Mouse (Mus musculus) cerebellum, adult 8-10 months (tissue): Measurements from ENCODE around the gene Thap3.
"Not testable (repeated sequence)": the region's sequence is repeated elsewhere in the genome, so short reads cannot be mapped to it uniquely, and the experiment has no call there.

Experiments
- DNase-seq: peaks from one replicate; pipeline ENCODE4 v3.0.0; 2022

The Thap3 gene

DNA sequence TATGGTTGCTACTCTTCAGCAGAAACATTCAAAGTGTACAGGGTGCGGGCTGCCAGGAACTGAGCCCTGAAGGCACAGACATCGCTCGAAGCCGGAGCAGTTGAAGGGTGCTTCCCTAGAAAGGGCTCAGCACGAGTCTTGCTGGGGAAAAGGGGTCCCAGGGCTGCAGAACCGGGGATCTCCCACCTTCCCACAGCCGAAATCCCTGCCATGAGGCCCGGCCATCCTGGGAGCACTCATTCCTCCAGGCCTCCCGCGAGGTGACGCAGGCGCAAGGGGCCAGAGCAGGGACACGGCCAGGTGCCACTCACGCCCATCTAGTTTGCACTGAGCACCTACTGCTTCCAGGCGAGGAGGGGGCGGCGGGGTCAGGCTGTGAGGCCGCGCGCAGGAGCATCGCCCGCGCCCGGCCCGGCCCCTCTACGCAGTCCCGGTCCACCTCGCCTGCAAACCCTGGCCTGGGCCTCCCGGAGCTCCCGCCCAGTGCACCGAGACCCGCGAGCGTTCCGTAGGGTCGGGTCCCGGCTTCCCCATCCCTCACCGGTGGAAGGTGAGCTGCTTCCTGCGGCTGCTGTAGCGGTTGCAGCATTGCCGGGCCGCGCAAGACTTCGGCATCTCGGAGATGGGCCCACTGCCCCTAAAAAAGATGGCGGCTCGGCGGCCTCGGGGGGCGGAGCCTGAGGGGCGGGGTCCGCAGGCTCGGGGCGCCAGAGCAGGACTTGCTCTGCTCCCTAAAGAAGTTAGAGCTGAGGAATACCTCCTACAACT, at the start of gene Thap3:
Thap3 (minus strand) TSS at position 656 of the 768 bp plus-strand sequence.
- DNase-seq = peak; percentile 81

DNA sequence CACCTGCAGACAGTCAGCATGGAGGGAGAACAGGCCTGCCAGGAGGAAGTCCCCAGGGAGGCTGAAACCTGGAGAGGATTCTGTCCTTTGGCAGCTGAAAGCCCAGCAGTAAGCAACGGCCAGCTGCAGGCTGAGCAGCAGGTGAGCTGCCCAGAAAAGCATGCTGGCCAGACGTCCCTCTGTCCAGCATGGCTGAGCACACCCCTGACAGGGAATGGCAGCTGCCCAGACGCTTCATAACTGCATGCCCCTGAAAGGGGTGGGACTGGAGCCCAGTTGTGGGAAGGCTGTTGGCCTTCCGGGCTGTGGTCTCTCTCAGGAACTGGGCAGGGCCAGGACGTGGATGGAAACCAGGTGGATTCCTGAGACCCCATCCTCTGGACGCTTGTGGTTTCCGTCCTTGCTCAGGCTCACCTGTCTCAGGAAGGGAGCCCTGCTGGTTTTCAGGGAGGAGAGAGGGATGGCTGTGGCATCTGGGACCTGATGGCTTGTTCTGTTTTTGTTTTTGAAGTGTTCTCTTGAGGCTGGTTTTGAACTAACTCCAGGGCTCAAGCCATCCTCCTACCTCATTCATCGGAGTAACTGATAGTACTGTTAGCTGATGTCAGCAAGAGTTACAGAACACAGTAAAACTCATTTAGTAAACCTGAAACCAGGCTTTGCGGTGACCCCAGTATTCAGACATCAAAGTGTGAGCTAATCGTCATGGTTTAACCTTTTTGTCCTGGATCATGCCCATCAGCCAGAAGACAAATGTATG, 49.6 kb upstream of the Thap3 start, which contains the start of gene Tas1r1:
Tas1r1 (minus strand) TSS at position 344 of the 760 bp plus-strand sequence.
- DNase-seq = no peak

DNA sequence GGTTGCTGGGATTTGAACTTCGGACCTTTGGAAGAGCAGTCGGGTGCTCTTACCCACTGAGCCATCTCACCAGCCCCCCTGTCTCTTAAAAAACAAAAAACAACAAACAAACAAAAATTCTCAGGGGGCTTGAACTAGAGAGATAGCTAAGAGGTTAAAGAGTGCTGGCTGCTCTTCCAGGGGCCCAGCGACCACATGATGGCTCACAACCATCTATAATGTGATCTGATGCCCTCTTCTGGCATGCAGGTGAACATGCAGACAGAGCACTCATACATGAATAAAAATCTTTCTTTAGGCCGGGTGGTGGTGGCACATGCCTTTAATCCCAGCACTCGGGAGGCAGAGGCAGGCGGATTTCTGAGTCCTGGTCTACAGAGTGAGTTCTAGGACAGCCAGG, 47.7 kb upstream of the Thap3 start:
- DNase-seq = not testable (repeated sequence)

DNA sequence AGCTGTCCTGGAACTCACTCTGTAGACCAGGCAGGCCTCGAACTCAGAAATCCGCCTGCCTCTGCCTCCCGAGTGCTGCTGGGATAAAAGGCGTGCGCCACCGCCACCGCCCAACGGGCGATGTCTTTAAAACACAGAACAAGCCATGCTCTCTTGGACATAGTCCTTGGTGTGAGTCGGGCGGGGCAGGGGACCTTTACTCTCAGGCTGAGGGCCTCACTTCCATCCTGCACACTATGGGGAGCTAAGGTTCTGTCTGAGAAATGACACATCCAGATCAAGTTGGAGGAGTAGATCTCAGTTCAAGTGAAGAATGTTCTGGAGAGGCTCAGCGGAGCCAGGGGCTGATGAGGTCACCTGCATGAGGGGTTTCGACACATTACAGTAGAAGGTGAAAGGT, 44.1 kb upstream of the Thap3 start:
- no peak for DNase-seq

DNA sequence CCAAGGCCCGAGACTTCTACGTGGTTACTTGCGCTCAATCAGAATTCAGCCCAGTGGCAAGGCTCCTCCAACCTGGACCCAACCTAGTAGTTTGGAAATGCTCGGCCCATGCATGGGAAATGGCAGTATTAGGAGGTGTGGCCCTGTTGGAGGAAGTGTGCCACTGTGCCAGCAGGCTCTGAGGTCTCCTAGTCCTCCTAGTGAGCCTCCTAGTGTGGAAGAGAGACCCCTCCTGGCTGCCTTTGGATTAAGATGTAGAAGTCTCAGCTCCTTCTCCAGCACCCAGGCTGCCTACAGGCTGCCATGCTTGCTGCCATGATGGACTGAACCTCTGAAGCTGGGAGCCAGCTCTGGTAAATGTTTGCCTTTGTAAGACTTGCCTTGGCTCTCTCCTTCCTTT, 41.2 kb upstream of the Thap3 start:
- DNase-seq = no peak

DNA sequence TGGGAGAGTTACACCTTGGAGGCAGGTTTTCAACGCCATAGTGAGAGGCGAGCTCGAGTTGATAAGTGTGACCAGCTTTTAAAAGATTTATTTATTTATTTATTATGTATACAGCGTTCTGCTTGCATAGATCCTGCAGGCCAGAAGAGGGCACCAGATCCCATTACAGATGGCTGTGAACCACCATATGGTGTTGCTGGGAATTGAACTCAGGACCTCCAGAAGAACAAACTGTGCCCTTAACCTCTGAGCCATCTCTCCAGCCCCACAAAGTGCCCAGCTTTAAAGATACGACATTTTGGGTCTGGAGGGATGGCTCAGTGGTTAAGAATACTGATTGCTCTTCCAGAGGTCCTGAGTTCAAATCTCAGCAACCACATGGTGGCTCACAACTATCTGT, 40.3 kb upstream of the Thap3 start:
- DNase-seq = no peak

DNA sequence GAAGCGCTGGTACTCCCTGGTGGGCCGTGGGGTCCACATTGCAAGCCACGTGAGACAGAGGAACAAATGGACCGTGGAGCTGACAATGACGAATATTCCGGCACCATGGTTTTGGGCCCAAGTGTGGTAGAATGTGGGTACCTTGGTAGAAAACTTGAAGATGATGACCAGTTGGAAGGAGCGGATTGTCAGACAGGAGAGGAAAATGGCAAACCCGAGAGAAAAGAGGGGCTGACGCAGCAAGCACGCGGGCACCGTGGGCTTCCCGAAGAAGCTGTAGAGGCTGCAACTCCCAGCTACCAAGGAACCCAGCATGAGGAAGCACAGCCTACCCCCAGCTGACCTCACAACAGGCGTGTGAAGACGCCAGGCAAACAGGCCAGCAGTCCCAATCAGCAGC, 39.7 kb upstream of the Thap3 start:
- no peak for DNase-seq

DNA sequence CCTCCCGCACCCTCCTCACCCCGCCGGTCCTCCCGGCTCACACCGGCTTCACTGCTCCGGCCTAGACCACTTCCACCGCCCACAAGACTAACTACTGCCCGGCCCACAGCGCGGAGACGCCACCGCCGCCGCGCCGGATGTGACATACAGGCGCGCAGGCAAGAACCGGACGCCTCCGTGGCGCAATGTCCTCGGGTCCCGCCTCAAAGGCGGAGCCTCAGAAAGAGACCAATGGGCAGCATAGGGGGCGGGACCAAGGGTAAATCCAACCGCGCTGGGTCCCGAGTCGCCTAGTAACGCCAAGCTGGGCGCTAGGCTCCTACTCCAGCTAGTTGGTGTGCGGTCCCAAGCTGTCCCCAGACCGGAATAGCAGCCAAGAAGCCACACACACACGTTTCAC, 38.7 kb upstream of the Thap3 start, which contains the start of gene Zbtb48:
Zbtb48 (minus strand) TSS at position 148 of the 400 bp plus-strand sequence.
- DNase-seq = peak; percentile 96

DNA sequence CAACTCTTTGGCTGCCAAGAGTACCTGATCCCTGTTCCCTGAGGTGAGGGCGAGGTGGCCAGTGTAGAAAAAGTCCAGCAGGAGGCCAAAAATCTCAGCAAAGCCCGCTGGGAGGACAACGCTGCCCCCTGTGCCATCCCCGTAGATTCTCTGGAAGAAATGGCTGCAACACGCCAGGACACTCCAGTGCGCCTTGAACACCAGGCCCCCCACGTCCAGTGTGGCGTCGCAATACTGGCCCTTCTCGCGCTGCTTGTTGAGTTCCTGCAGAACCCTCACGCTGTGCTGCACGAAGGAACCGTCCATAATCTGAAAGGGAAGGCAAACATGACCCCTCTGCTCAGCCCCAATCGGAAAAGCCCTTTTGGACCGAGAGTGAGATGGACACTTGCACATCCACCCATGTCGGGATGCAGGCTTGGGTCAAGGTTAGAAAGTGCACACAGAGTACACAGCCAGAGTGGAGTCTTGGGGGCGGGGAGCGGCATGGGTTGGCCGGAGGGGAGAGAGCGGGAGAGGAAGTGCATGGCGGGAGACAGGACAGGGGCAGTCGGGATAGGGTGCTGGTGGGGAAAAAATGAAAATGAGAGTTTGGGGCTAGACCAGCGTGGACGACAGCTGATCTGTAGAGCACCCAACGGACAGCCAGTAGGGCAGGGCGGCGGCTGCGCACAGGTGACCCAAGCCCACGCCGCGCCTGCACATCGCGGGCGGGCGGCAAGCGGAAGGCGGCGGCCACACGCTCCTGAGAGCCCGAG, 38.1 kb upstream of the Thap3 start:
- no peak for DNase-seq

DNA sequence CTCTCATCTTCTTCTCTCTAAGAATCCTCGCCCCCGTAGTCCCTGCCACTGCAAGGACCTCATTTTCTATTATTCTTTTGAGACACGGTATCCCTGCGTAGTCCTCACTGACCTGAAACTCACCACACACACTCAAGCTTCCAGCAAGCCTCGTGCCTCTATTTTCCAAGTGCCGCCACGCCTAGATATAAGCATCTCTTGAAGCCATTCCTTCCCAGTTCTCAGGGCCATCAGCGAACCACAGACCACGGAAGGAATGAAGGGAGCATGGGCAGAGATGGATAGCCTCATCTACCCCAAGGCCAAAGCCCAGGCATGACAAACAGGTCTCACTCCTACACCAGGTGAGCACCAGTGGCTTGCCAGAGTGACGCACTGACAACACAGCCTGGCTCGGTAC, 35.7 kb upstream of the Thap3 start:
- no peak for DNase-seq

DNA sequence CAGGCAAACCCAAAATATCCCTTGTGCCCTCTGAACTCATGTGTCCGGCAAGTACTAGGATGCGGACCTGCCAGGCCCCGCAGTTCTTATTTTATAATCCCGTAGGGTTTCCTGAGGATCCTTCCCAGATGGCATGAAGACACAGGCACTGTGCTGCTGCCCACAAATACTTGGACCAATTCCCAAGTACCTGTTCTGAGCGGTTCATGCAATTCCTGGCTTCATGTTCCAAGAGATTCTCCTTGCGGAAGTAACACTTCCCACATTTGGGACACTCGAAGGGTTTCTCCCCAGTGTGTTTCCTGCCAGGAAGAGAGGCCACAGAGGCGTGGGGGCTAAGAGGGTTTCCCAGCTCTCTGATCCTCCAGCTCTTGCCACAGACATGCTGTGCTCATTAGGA, 33.7 kb upstream of the Thap3 start:
- DNase-seq = no peak

DNA sequence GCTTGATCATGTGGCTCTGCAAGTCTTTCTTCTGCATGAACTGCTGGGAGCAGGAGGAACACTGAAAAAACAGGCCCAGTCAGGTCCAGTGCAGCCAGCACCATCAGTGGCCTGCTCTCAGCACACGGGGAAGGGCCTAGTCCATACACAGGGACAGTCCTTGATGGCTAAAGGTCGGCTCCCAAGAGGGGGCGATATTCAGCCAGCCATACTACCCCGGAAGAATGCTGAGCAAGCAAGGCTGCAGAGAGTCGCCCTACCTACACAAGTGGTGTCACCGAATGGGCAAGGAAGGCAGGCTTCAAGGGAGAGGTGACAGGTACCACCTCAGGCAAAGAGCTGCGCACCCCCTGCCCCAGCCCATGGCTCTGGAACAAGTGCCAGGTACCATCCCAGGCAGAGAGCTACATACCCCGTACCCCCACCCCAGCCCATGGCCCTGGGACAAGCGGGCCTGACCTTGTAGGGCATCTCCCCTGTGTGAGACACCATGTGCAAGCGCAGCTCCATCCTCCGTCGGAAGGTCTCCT, 32.8 kb upstream of the Thap3 start:
- no peak for DNase-seq

DNA sequence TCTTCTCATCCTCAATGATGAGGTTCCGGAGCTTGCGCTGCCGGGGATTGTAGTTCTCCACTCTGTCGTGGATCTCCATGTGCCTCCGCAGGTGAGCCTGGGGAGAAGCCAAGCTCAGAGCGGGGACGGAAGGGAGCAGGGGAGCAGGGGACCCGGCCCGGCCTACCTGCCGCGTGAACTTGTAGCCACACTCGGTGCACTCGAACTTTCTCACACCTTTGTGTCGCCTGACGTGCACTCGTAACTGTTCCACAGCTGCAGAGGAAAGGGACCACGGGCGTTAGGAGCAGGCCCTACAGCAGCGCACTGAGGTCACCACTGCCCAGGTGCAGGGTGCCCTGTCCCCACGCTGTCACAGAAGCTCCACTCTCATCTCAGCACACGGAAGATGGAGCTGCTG, 31.2 kb upstream of the Thap3 start:
- DNase-seq = no peak

DNA sequence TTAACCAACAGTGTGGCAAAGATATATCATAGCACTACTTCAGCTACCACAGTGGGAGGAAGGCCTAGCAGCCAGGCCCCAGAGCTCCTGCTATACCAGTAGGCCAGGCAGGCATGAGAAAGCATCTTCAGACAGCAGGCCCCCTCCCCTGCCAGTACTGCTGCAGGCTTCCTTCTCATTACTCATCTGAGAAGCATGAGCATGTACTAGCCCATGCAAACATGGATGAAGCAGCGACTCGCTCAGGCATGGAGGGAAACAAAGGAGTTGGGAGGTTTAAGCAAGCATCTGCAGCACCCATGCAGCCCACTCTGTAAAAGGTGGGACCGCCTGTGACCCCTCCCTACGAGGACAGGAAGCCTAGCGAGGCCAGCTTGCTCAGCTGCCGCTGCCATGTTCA, 30.3 kb upstream of the Thap3 start:
- no peak for DNase-seq

DNA sequence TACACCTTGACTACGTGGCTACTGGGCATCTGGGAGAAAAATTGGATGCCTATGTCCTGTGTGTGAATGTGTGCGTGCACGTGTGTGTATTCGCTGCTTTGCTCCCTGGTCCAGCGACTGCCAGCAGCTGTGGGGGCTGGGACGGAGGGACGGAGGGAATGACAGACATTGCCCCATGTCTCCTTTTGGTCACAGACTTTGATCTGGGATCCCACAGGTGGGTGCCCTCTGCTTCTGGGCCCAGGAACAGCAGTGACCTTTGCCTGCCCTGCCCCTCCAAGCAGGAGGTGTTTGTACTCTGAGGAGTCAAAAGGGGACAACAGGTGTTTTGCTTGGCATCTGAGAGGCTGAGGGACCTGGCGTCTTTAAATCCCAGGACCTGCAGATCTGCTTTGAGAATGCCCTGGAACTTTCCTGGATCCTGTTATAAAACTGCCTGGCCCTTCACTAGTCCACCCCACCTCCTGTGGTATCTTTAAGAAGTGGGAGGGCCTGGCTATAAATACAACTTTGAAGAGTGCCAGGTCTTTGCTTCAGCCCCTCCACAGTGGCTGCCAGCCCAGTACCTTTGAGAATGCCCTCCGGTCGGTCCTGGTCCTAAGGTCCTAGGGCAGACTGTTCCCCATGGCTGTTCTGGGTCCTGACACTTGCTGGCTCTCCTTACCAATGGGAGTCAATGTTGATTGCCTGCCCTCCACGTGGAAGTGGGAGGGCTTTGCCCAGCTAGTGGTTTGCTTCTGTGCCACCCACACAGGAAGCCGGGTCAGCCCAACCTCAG, 24.4 kb upstream of the Thap3 start:
- no peak for DNase-seq

DNA sequence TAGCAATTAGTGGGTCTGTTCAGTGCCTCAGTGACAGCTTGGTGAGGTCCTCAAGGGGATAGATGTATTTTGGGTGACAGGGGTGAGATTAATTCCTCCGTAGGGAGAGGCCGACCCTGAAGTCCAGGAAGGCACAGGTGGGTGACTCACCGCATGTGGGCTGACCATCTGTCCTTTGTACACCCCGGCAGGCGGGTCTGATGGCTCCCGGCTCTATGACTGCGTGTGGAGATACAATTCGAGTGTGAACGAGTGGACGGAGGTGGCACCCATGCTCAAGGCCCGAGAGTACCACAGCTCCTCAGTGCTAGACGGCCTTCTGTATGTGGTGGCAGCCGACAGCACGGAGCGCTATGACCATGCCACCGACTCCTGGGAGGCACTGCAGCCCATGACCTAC, 23.3 kb upstream of the Thap3 start:
- DNase-seq = no peak

DNA sequence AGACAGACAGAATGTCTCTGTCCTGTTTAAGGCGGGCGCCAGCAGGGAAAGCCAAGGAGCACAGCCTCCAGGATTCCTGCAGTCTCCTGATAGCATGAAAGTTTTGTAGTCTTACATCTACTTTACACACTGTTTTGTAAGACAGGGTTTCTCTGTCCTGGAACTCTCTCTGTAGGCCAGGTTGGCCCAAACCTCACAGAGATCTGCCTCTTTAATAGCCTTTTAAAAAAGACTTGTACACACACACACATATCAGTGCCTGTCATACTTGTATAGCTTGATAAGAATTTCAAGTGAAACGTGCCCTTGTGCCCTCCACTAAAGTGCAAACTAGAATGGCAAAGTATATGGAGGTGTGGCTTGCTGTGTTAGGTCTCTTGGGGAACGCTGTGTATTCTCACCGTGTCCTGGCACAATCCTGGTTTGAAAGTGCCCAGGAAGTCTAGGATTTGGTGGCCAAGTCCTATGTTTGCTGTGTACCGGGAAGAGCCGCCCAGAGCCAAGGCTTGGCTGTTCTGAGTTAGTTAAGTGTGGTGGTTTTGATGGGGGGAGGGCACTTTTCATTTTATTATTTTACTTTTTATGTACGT, 22.5 kb upstream of the Thap3 start:
- no peak for DNase-seq

DNA sequence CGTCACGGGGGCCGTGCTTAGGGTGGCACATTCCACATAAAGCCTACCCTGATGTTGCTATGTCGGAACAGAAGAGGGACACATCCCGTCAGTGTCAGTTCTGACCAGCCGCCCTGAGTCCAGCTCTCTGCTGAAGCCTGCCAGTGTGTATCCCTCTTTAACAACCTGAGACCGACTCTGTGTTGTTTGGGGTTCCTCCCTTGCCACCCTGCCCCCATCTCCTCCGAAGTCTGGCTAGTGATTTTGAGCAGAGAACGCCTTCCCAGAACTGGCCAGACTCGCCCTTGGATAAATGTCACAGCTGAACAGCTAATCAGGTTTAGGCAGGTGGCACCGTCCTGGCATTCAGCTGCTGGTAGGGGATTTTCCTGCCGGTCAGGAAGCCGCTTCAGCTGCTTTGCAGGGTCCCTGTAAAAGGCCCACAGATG, 21.9 kb upstream of the Thap3 start:
- no peak for DNase-seq

DNA sequence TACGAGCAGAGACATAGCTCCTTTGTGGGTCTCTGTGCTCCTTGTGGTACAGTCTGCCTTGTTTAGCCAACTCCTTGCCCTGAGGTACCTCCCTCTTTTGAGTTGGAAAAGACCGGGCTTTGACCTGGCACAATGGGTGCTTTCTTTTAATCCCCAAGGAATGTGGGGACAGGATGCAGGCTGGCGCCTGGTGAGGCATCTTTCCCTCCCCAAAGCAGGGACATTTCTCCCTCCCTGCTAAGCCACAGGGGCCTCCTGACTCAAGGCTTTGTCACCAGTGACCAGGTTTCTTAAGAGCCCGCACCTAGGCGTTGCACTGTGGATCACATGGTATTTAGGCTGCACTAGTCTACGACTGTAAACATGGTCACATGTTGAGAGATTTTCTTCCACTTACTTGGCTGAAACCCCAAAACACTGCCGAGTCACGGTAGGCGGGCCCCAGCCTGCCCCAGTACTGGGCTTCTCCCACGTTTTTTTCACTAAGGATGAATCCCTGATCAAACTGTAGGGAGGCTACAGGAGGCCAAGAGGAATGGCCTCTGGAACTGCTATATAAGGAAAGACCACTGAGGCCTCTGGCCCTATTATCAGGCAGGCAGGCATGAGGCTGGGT, 21.4 kb upstream of the Thap3 start:
- DNase-seq = no peak

DNA sequence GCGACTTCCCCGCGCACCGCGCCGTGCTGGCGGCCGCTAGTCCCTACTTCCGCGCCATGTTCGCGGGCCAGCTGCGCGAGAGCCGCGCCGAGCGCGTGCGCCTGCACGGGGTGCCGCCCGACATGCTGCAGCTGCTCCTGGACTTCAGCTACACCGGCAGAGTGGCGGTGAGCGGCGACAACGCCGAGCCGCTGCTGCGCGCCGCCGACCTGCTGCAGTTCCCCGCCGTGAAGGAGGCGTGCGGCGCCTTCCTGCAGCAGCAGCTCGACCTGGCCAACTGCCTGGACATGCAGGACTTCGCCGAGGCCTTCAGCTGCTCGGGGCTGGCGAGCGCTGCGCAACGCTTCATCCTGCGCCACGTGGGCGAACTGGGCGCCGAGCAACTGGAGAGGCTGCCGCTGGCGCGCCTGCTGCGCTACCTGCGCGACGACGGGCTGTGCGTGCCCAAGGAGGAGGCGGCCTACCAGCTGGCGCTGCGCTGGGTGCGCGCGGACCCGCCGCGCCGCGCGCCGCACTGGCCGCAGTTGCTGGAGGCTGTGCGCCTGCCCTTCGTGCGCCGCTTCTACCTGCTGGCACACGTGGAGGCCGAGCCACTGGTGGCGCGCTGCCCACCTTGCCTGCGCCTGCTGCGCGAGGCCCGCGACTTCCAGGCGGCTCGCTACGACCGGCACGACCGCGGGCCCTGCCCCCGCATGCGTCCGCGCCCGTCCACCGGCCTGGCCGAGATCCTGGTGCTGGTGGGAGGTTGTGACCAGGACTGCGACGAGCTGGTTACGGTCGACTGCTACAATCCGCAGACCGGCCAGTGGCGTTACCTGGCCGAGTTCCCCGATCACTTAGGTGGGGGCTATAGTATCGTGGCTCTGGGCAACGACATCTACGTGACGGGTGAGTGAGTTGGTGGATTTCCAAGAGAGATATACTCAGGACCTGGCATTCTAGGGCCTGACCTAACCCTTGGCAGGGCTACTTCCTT, 20.6 kb upstream of the Thap3 start:
- DNase-seq = peak; percentile 70
